Mouse (Mus musculus) MEL (cell line): ENCODE measurements around the gene Zdhhc3. TPM values are rescaled to one million over a fixed set of nuclear protein-coding genes. Genes with fewer than 3 reads are reported as not detected.
A peak's percentile ranks its signal among the peaks of the same experiment; 100 is the strongest.

Experiments used
- DNase-seq: peaks from one replicate; pipeline ENCODE4 v3.0.0; 2011; ENCODE audit warnings: low read depth, low spot score
- H3K27ac ChIP-seq: 2 replicates; pipeline ENCODE4 v1.5.1; 2012; ENCODE audit warnings: low read depth, mild to moderate bottlenecking, control low read depth, low read length, moderate library complexity; ENCODE audit not compliant: control insufficient read depth
- H3K27me3 ChIP-seq, 2 experiments: fragments of 150-350 bp in 1 of 2; sonication (generic) in 1 of 2; 2 replicates each; pipeline ENCODE4 v1.6.1; 2012; ENCODE audit warnings: low read length in 2 of 2, mild to moderate bottlenecking in 2 of 2, improper control_type of control experiment in 1 of 2, moderate library complexity in 1 of 2; ENCODE audit not compliant: insufficient read depth in 2 of 2, control insufficient read depth in 1 of 2
- H3K36me3 ChIP-seq, 2 experiments: 2 replicates each; pipeline ENCODE4 v1.6.1; 2012 to 2014; ENCODE audit warnings: low read length in 2 of 2, improper control_type of control experiment in 1 of 2, inconsistent platforms in 1 of 2, mild to moderate bottlenecking in 1 of 2; ENCODE audit not compliant: insufficient read depth in 2 of 2, control insufficient read depth in 1 of 2
- H3K4me1 ChIP-seq, 2 experiments: fragments of 150-350 bp in 1 of 2; sonication (generic) in 1 of 2; 2 replicates each; pipeline ENCODE4 v1.6.1; 2012; ENCODE audit warnings: low read length in 2 of 2, improper control_type of control experiment in 1 of 2, mild to moderate bottlenecking in 1 of 2; ENCODE audit not compliant: insufficient read depth in 2 of 2, control insufficient read depth in 1 of 2
- H3K4me3 ChIP-seq, 2 experiments: fragments of 150-350 bp in 1 of 2; sonication (generic) in 1 of 2; 2 replicates each; pipeline ENCODE4 v1.5.1; 2012; ENCODE audit warnings: low read depth in 2 of 2, low read length in 2 of 2, mild to moderate bottlenecking in 2 of 2, moderate library complexity in 2 of 2, control low read depth in 1 of 2, improper control_type of control experiment in 1 of 2; ENCODE audit not compliant: control insufficient read depth in 1 of 2, insufficient read depth in 1 of 2
- H3K79me2 ChIP-seq: 2 replicates; pipeline ENCODE4 v1.6.1; 2012; ENCODE audit warnings: mild to moderate bottlenecking, low read length, moderate library complexity; ENCODE audit not compliant: control insufficient read depth, poor library complexity, insufficient read depth
- H3K9ac ChIP-seq: 2 replicates; pipeline ENCODE4 v1.6.1; 2012; ENCODE audit warnings: low read depth, mild to moderate bottlenecking, control low read depth, low read length, moderate library complexity; ENCODE audit not compliant: control insufficient read depth, poor library complexity, severe bottlenecking
- H3K9me3 ChIP-seq: fragments of 150-350 bp; sonication (generic); replicated peaks from 2 replicates; pipeline ENCODE4 v1.6.1; 2012; ENCODE audit warnings: mild to moderate bottlenecking, low read length, improper control_type of control experiment, moderate library complexity; ENCODE audit not compliant: insufficient read depth
- CTCF ChIP-seq, 3 experiments: IDR thresholded peaks in 2 of 3; conservative IDR thresholded peaks in 1 of 3; 2 replicates each; pipeline ENCODE4 v1.5.1; 2011 to 2012; ENCODE audit warnings: low read length in 3 of 3, low read depth in 2 of 3, mild to moderate bottlenecking in 2 of 3, improper control_type of control experiment in 1 of 3, inconsistent platforms in 1 of 3, mixed read lengths in 1 of 3, moderate library complexity in 1 of 3; ENCODE audit not compliant: control insufficient read depth in 1 of 3, insufficient read depth in 1 of 3, poor library complexity in 1 of 3, severe bottlenecking in 1 of 3
- EP300 ChIP-seq, 2 experiments: IDR thresholded peaks; 2 replicates each; pipeline ENCODE4 v1.6.1; 2011; ENCODE audit warnings: improper control_type of control experiment in 2 of 2, low read length in 2 of 2, low read depth in 1 of 2, mild to moderate bottlenecking in 1 of 2
- GABPA ChIP-seq: IDR thresholded peaks from 2 replicates; pipeline ENCODE4 v1.6.1; 2012; ENCODE audit warnings: low read depth, mild to moderate bottlenecking, inconsistent platforms, low read length, improper control_type of control experiment, moderate library complexity
- GATA1 ChIP-seq: IDR thresholded peaks from 2 replicates; pipeline ENCODE4 v1.6.1; 2011; ENCODE audit warnings: low read depth, low read length, improper control_type of control experiment
- KAT2A ChIP-seq: conservative IDR thresholded peaks from 2 replicates; pipeline ENCODE4 v1.6.1; 2012; ENCODE audit warnings: low read depth, low read length, improper control_type of control experiment, inconsistent platforms
- MAFK ChIP-seq: IDR thresholded peaks from 2 replicates; pipeline ENCODE4 v1.6.1; 2011; ENCODE audit warnings: low read depth, mild to moderate bottlenecking, low read length, improper control_type of control experiment, borderline replicate concordance
- MXI1 ChIP-seq: IDR thresholded peaks from 2 replicates; pipeline ENCODE4 v1.6.1; 2011; ENCODE audit warnings: mild to moderate bottlenecking, low read depth, low read length, improper control_type of control experiment
- MYB ChIP-seq: IDR thresholded peaks from 2 replicates; pipeline ENCODE4 v1.6.1; 2011; ENCODE audit warnings: mild to moderate bottlenecking, low read depth, low read length, improper control_type of control experiment
- MYC ChIP-seq: IDR thresholded peaks from 2 replicates; pipeline ENCODE4 v1.6.1; 2011; ENCODE audit warnings: low read depth, mild to moderate bottlenecking, low read length, improper control_type of control experiment, moderate library complexity
- NRF1 ChIP-seq: IDR thresholded peaks from 2 replicates; pipeline ENCODE4 v1.6.1; 2014; ENCODE audit warnings: low read depth, mild to moderate bottlenecking, inconsistent platforms, low read length, improper control_type of control experiment, moderate library complexity; ENCODE audit not compliant: poor library complexity, insufficient read depth, severe bottlenecking
- RCOR1 ChIP-seq: IDR thresholded peaks from 2 replicates; pipeline ENCODE4 v1.6.1; 2012; ENCODE audit warnings: low read depth, mild to moderate bottlenecking, inconsistent platforms, low read length, improper control_type of control experiment
- SIN3A ChIP-seq: IDR thresholded peaks from 2 replicates; pipeline ENCODE4 v1.6.1; 2012; ENCODE audit warnings: low read length, improper control_type of control experiment, inconsistent platforms
- SMC3 ChIP-seq: IDR thresholded peaks from 2 replicates; pipeline ENCODE4 v1.6.1; 2011; ENCODE audit warnings: low read depth, low read length, improper control_type of control experiment
- TAL1 ChIP-seq: IDR thresholded peaks from 2 replicates; pipeline ENCODE4 v1.6.1; 2012; ENCODE audit warnings: mild to moderate bottlenecking, inconsistent platforms, low read length, moderate library complexity, mixed read lengths
- TCF12 ChIP-seq: IDR thresholded peaks from 2 replicates; pipeline ENCODE4 v1.6.1; 2014; ENCODE audit warnings: low read depth, mild to moderate bottlenecking, inconsistent platforms, low read length, improper control_type of control experiment, moderate library complexity
- ZC3H11A ChIP-seq: IDR thresholded peaks from 2 replicates; pipeline ENCODE4 v1.6.1; 2012; ENCODE audit warnings: low read depth, mild to moderate bottlenecking, inconsistent platforms, low read length, improper control_type of control experiment
- ZKSCAN1 ChIP-seq: IDR thresholded peaks from 2 replicates; pipeline ENCODE4 v1.6.1; 2012; ENCODE audit warnings: low read depth, mild to moderate bottlenecking, inconsistent platforms, low read length, improper control_type of control experiment, moderate library complexity
- polyA plus RNA-seq, 2 experiments: library from polyadenylated mRNA; stranded (reverse) in 1 of 2; unstranded in 1 of 2; fragments of >175 nt in 1 of 2; fragments of >200 nt in 1 of 2; gene quantifications; 2 replicates each; pipeline versions ENCODE4 v1.2.1 to v1.2.4; 2012; ENCODE audit warnings: low replicate concordance in 2 of 2, low read depth in 1 of 2; ENCODE audit not compliant: insufficient read length in 2 of 2, insufficient read depth in 1 of 2, missing spikeins in 1 of 2
- total RNA-seq: library from RNA; depleted of rRNA; stranded (reverse); fragments of 300-350 nt; gene quantifications from 2 replicates; pipeline ENCODE4 v1.2.3, GENCODE M21; 2012

Gene Zdhhc3
- total and polyA plus RNA-seq, 3 experiments, result 51.8 to 98.1 (median 92.0) TPM

GRCm38 (mm10) chr9:123087558-123087957, 25.4 kb downstream of the Zdhhc3 start:
- Histone ChIP-seq H3K27ac (no peak overlapping the region), H3K36me3 (peaks cover 4 to 21% of the 10 kb centered on the region in 2 experiments; a peak in 3 of 4 replicates), H3K27me3 (no peaks in the 10 kb centered on the region), H3K79me2 (no peaks in the 10 kb centered on the region), H3K9me3 (no peaks in the 10 kb centered on the region), H3K4me1 (peaks cover 0 to 3% of the 10 kb centered on the region in 2 experiments; a peak in 1 of 4 replicates), H3K9ac (no peak overlapping the region), H3K4me3 (no peak overlapping the region)
- peak; percentile 26 for DNase-seq
- no peak for TF ChIP-seq KAT2A
- TF ChIP-seq ZKSCAN1, result no peak
- peak; percentile 22 to 50; a peak in 3 of 4 replicates for TF ChIP-seq EP300 (IDR thresholded peaks at IDR 0.05; ENCODE audit: low read depth in 1 of 2, low read length in 2 of 2)
- no peak for TF ChIP-seq NRF1
- TF ChIP-seq TCF12, result peak; percentile 55; the same call in 1 of the 2 replicates
- TF ChIP-seq SMC3, result no peak
- peak; percentile 58 for TF ChIP-seq TAL1
- no peak for TF ChIP-seq ZC3H11A
- TF ChIP-seq GATA1, result peak; percentile 38; the same call in 1 of the 2 replicates
- no peak for TF ChIP-seq MAFK
- no peak for TF ChIP-seq SIN3A
- 0 out of 2 replicates have a peak, but pooled peaks have one; percentile 15 for TF ChIP-seq RCOR1

GRCm38 (mm10) chr9:123085373-123085772, 27.6 kb downstream of the Zdhhc3 start:
- Histone ChIP-seq H3K27ac (no peak overlapping the region), H3K36me3 (peaks cover 4 to 22% of the 10 kb centered on the region in 2 experiments; a peak in 3 of 4 replicates), H3K4me1 (peaks cover 0 to 3% of the 10 kb centered on the region in 2 experiments; a peak in 1 of 4 replicates), H3K4me3 (no peak overlapping the region), H3K27me3 (no peaks in the 10 kb centered on the region), H3K79me2 (no peaks in the 10 kb centered on the region), H3K9me3 (no peaks in the 10 kb centered on the region), H3K9ac (no peak overlapping the region)
- TF ChIP-seq EP300 (IDR thresholded peaks at IDR 0.05; ENCODE audit: low read depth in 1 of 2, low read length in 2 of 2), result no peak
- TF ChIP-seq MYC, result no peak
- no peak for TF ChIP-seq MYB
- TF ChIP-seq CTCF (IDR thresholded peaks at IDR 0.05 in 2 of 3, conservative IDR thresholded peaks at IDR 0.05 in 1 of 3; ENCODE audit: control insufficient read depth in 1 of 3, insufficient read depth in 1 of 3, low read depth in 2 of 3, low read length in 3 of 3, poor library complexity in 1 of 3, severe bottlenecking in 1 of 3), result no peak
- no peak for TF ChIP-seq GABPA
- no peak for TF ChIP-seq GATA1
- TF ChIP-seq MXI1, result no peak
- DNase-seq, result no peak
